Mouse (Mus musculus) G1E (cell line): ENCODE measurements around the gene Rnase11. TPM values are rescaled to one million over a fixed set of nuclear protein-coding genes. Genes with fewer than 3 reads are reported as not detected.

Experiments
- ATAC-seq: 2 replicates; pipeline ENCODE4 v1.8.0; 2016; ENCODE audit warnings: mild to moderate bottlenecking; ENCODE audit not compliant: insufficient number of reproducible peaks, poor library complexity, low FRiP score, severe bottlenecking; ENCODE audit errors: extremely low read depth
- DNase-seq: peaks from one replicate; pipeline ENCODE4 v3.0.0; 2012; ENCODE audit warnings: low spot score
- H3K27me3 ChIP-seq: 2 replicates; pipeline ENCODE4 v1.6.1; 2012; ENCODE audit warnings: mild to moderate bottlenecking, low read length, inconsistent platforms; ENCODE audit not compliant: insufficient read depth
- H3K36me3 ChIP-seq: replicated peaks from 2 replicates; pipeline ENCODE3; 2012; ENCODE audit warnings: mild to moderate bottlenecking, inconsistent platforms
- H3K4me1 ChIP-seq: 2 replicates; pipeline ENCODE4 v1.6.1; 2012; ENCODE audit warnings: low read depth, low read length, inconsistent platforms, mixed read lengths; ENCODE audit not compliant: insufficient read depth
- H3K4me3 ChIP-seq: 2 replicates; pipeline ENCODE4 v1.5.1; 2012; ENCODE audit warnings: low read depth, mild to moderate bottlenecking, inconsistent platforms, low read length, moderate library complexity, mixed read lengths
- H3K9me3 ChIP-seq: replicated peaks from 2 replicates; pipeline ENCODE4 v1.6.1; 2012; ENCODE audit warnings: inconsistent platforms
- CTCF ChIP-seq: IDR thresholded peaks from 2 replicates; pipeline ENCODE4 v1.5.1; 2012; ENCODE audit warnings: low read depth, low read length, inconsistent platforms, mixed read lengths
- GATA1 ChIP-seq: IDR thresholded peaks from 2 replicates; pipeline ENCODE4 v1.6.1; 2012; ENCODE audit warnings: borderline replicate concordance, low read length, inconsistent platforms, mixed read lengths
- GATA2 ChIP-seq: IDR thresholded peaks from 2 replicates; pipeline ENCODE4 v1.6.1; 2012; ENCODE audit warnings: low read depth, low read length, inconsistent platforms, borderline replicate concordance
- POLR2AphosphoS5 ChIP-seq: IDR thresholded peaks from 2 replicates; pipeline ENCODE4 v1.6.1; 2012; ENCODE audit warnings: low read depth, low read length, inconsistent platforms; ENCODE audit not compliant: insufficient replicate concordance
- TAL1 ChIP-seq: conservative IDR thresholded peaks from 2 replicates; pipeline ENCODE4 v1.6.1; 2012; ENCODE audit warnings: low read depth, low read length, inconsistent platforms, mixed read lengths
- polyA plus RNA-seq: library from polyadenylated mRNA; stranded (reverse); fragments of >175 nt; gene quantifications from 2 replicates; pipeline ENCODE4 v1.2.3, GENCODE M21; 2012
- total RNA-seq, 2 experiments: library from RNA; stranded (forward) in 1 of 2; stranded (reverse) in 1 of 2; fragments of 200-1000 nt in 1 of 2; fragments of >200 nt in 1 of 2; fragmentation: Nextera tagmentation in 1 of 2; gene quantifications; 2 replicates each; pipeline ENCODE4 v1.2.3; 2014 to 2017

Rnase11 gene
- total and polyA plus RNA-seq, 3 experiments = 0.22 TPM; not detected in 2

GRCm38 (mm10) chr14:51082599-51083581 lies 32.9 kb upstream of the Rnase11 start:
- H3K36me3 ChIP-seq = no peaks in the 10 kb centered on the region
- DNase-seq (no peak), ATAC-seq (peak; percentile 37; the same call in 1 of the 2 replicates)
- H3K9me3 ChIP-seq = no peaks in the 10 kb centered on the region
- H3K4me3 ChIP-seq = peak overlapping the region; percentile 69
- peaks cover 27% of the 10 kb centered on the region for H3K27me3 ChIP-seq
- no peak for TF ChIP-seq GATA2
- TF ChIP-seq POLR2AphosphoS5 = no peak
- TF ChIP-seq CTCF = no peak
- TF ChIP-seq GATA1 = no peak
- TF ChIP-seq TAL1 = no peak
- H3K4me1 ChIP-seq = peaks cover 45% of the 10 kb centered on the region

- H3K4me1 ChIP-seq = peaks cover 38% of the 10 kb centered on the region
- H3K4me3 ChIP-seq = no peak overlapping the region
- H3K9me3 ChIP-seq = no peaks in the 10 kb centered on the region
- peaks cover 27% of the 10 kb centered on the region for H3K27me3 ChIP-seq
- ATAC-seq = no peak
- no peak for DNase-seq
- no peaks in the 10 kb centered on the region for H3K36me3 ChIP-seq
- TF ChIP-seq GATA1 (no peak), TAL1 (no peak), POLR2AphosphoS5 (no peak), GATA2 (no peak), CTCF (no peak)
Observed at GRCm38 (mm10) chr14:51081035-51081434, 31.1 kb upstream of the Rnase11 start.

GRCm38 (mm10) chr14:51079180-51079579 lies 29.2 kb upstream of the Rnase11 start:
- no peak for ATAC-seq
- Histone ChIP-seq H3K36me3 (no peaks in the 10 kb centered on the region), H3K27me3 (peaks cover 40% of the 10 kb centered on the region), H3K9me3 (no peaks in the 10 kb centered on the region), H3K4me1 (peaks cover 22% of the 10 kb centered on the region), H3K4me3 (no peak overlapping the region)
- TF ChIP-seq GATA1 (no peak), CTCF (no peak), GATA2 (no peak), TAL1 (no peak), POLR2AphosphoS5 (no peak)
- DNase-seq = no peak

GRCm38 (mm10) chr14:51074335-51074734 lies 24.4 kb upstream of the Rnase11 start, which contains the start of gene Olfr750:
Gene Olfr750 (minus strand): TSS chr14:51074435.
- TF ChIP-seq POLR2AphosphoS5 (no peak), GATA2 (no peak), TAL1 (no peak), GATA1 (no peak), CTCF (no peak)
- no peak within 1 kb of the TSS for H3K4me3 ChIP-seq
- H3K36me3 ChIP-seq = no peaks in the 10 kb centered on the region
- peaks cover 2% of the 10 kb centered on the region for H3K4me1 ChIP-seq
- DNase-seq (no peak), ATAC-seq (no peak)
- H3K9me3 ChIP-seq = no peaks in the 10 kb centered on the region
- H3K27me3 ChIP-seq = peaks cover 26% of the 10 kb centered on the region

GRCm38 (mm10) chr14:51069617-51070016 lies 19.7 kb upstream of the Rnase11 start:
- DNase-seq = no peak
- Histone ChIP-seq H3K36me3 (no peaks in the 10 kb centered on the region), H3K27me3 (peaks cover 20% of the 10 kb centered on the region), H3K4me3 (no peak overlapping the region), H3K9me3 (no peaks in the 10 kb centered on the region), H3K4me1 (peaks cover 13% of the 10 kb centered on the region)
- peak; percentile 40; the same call in 1 of the 2 replicates for TF ChIP-seq CTCF
- no peak for TF ChIP-seq POLR2AphosphoS5
- no peak for ATAC-seq

GRCm38 (mm10) chr14:51068956-51069355 lies 19.0 kb upstream of the Rnase11 start:
- peaks cover 13% of the 10 kb centered on the region for H3K4me1 ChIP-seq
- ATAC-seq (no peak), DNase-seq (no peak)
- H3K9me3 ChIP-seq = no peaks in the 10 kb centered on the region
- peaks cover 16% of the 10 kb centered on the region for H3K27me3 ChIP-seq
- no peak overlapping the region for H3K4me3 ChIP-seq
- no peak for TF ChIP-seq POLR2AphosphoS5
- no peak for TF ChIP-seq TAL1
- no peaks in the 10 kb centered on the region for H3K36me3 ChIP-seq
